Mouse (Mus musculus) cerebellum, postnatal 14 days (tissue): ENCODE measurements around the gene Abraxas1.

ENCODE experiments used
- DNase-seq, 2 experiments: peaks; one replicate each; pipeline ENCODE4 v3.0.0; 2021; ENCODE audit warnings: mixed read lengths in 2 of 2

Abraxas1 gene

GRCm38 (mm10) chr5:100820483-100821184 lies at the start of gene Abraxas1:
Gene Abraxas1 (minus strand): TSS chr5:100820965.
- peak; percentile 85 to 90 for DNase-seq

GRCm38 (mm10) chr5:100869197-100869895 lies 48.6 kb upstream of the Abraxas1 start:
- no peak for DNase-seq

- DNase-seq = no peak
These were observed 45.4 kb upstream of the Abraxas1 start for GRCm38 (mm10) chr5:100866183-100866582.

GRCm38 (mm10) chr5:100864438-100864837 lies 43.7 kb upstream of the Abraxas1 start:
- DNase-seq = no peak

GRCm38 (mm10) chr5:100863091-100863490 lies 42.3 kb upstream of the Abraxas1 start:
- DNase-seq = no peak

GRCm38 (mm10) chr5:100861811-100862210 lies 41.0 kb upstream of the Abraxas1 start:
- no peak for DNase-seq

DNA sequence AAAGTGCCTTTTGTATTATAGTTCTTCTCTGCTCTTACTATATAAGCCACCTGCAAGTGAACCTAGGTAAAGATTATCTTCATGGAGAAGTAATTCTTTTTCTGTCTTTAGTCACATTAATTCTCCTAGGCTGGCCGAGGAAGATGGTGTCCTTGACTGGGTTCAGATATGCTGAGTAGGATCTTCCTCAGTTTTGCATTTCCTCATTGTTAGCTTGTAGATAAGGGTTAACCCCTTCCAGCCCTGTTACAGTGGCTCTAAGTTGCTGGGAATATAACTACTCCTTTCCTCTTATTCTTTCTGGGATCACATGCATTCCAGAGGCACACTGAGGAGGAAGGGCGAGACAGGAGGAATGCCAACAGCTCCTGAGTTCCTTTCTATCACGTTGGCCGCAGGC lies 40.4 kb upstream of the Abraxas1 start:
- DNase-seq = no peak

DNA sequence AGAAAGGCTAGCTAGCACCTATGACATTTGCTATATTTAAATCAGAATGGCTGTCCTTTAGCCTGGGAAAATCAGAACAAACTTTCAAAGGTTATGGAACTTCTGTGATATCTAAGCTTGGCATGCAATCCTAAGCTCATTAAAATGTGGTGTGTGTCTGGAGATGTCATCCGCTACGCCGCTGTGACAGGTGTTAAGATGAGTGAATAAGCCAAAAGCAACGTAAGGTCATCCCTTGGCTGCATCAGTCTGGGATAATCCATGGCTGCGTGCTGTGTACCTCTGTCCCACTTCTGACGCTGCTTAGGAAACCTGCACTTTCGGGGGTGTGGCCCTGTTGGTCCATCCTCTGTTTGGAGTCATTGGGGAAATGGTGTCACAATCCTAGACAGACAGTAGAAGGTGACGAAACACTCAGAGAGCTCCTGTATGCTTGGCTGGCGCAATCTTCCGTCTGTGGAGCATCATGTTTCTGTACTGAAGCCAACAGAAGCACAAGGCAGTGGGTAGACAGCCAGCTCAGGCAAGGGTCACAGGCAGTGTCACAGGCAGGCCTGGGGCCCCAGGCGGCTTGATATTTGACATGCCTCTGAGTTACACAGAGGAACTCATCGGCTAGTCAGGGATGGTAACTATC lies 39.8 kb upstream of the Abraxas1 start:
- DNase-seq = peak; percentile 12 to 13

GRCm38 (mm10) chr5:100856552-100856951 lies 35.8 kb upstream of the Abraxas1 start:
- no peak for DNase-seq

DNA sequence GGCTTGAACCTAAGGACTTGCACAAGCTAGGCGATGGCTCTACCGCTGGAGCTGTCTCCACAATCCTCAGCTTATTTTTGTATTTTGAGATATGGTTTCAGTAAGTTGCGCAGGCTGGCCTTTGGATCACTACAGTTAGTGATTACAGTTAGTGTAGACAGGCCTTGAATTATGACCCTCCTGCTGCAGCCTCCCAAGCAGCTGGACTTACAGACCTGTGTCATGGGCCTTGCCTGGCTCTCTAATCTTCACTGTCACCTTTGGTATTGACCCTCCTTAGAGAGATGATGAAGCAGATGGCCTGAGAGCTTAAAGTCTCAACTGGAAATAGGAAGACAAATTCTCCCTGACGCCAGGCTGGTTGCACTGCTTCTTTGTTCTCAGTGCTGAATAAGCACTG lies 33.2 kb upstream of the Abraxas1 start:
- DNase-seq = no peak

- no peak for DNase-seq
These were observed 26.4 kb upstream of the Abraxas1 start for GRCm38 (mm10) chr5:100847143-100847542.

DNA sequence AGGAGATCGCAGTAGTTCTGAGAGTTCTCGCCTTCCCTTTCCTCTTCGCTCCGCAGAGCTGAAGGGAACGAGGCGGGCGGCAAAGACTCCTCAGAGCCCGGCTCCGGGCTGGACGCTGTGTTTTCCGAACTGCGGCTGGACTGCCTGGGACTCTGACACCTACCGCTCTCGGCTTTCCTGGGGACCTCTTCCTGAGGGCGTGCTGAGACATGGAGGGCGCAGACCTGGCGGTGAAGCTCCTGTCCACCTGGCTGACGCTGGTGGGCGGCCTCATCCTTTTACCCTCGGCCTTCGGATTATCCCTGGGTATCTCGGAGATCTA lies 25.8 kb upstream of the Abraxas1 start:
- no peak for DNase-seq

DNA sequence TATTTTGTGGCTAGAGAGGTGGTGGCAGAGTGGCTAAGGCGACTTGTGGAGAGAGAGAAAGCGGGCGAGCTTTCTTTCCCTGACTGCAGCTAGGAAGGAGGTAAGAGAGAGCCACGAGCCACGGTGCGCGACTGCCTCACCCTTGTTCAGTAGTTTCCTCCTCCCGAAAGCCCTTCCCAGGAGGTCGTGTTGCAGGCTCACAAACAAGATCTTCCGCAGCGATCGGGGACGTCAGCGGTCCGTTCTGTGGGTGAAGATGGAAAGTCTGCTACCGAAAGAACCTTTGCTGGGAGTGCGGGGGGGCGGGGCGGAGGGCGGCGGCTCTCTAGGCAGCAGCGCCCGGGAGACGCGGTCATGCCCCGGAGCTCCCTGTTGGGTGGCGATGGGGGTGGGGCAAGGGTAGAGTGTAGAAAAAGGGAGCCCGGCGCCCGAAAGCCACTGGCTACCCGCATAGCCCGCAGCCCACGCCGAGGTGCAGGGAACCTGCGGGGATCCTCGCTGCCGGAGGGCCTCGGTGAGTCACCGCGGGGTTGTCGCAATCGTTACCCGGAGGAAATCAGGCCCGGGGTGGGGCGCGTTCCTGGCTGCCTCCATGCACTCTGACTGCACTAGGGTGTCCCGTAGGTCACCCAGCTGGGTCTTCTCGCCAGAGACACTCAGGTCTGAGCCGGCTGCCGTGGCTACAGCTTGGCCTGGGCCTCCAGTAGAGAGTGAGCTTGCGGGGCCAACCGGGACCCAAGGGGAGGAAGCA lies 25.3 kb upstream of the Abraxas1 start:
- peak; percentile 28 to 36 for DNase-seq

DNA sequence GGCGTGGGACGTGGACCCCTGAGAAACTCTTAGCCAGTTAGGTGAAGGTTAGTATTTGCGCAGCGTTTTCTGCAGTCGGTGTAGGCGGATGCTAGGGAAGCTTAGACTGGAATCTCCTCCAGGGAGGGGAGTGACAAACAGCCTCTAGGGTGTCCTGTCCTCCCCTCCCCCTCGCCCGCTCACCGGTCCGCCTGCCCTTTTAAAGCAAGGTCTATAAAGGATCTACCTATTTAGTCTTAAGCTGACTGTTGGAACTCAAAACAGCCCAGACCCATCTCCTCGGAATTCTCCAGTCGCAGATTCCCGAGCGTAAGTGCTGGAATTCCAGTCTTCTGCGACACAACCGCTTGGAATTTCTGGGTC lies 24.7 kb upstream of the Abraxas1 start, which contains the start of gene Gpat3:
Gpat3 (plus strand) TSS at position 229 of the 363 bp plus-strand sequence.
- peak in 1 of 2 experiments; percentile 34 for DNase-seq

DNA sequence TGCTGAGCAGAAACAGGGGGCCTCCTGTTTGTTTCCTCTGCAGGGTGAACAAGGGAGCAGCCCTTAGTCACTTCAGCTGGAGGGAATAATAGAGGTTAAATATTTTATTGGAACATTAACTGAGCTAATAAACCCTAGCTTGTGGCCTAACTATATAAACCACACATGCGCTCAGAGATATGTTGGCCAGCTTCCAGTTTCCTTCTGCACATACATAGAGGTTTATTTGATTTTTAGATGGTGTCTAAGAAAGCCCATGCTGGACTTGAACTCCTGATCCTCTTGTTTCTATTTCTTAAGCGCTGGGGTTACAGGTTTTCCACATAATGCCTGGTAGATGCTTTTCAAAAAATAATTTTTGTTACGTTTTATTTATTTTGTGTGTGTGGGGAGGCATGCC lies 23.7 kb upstream of the Abraxas1 start:
- DNase-seq = no peak

DNA sequence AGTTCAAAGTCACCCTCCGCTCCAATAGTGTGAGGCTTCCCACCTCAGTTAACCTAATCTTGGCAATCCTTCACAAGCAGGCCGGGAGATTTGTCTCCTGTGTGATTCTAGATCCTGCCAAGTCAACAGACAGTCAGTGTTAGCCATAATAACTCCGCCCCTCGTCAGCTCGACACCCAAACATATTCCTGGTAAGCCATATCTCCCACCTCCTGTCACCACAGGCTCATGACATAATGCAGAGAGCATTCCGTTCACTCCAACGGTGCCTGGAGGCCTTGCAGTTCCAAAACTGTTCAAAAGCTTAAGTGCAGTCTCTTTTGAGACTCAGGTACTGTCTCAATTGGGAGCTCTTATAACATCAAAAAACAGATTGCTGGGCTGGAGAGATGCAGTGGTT lies 17.1 kb upstream of the Abraxas1 start:
- no peak for DNase-seq

DNA sequence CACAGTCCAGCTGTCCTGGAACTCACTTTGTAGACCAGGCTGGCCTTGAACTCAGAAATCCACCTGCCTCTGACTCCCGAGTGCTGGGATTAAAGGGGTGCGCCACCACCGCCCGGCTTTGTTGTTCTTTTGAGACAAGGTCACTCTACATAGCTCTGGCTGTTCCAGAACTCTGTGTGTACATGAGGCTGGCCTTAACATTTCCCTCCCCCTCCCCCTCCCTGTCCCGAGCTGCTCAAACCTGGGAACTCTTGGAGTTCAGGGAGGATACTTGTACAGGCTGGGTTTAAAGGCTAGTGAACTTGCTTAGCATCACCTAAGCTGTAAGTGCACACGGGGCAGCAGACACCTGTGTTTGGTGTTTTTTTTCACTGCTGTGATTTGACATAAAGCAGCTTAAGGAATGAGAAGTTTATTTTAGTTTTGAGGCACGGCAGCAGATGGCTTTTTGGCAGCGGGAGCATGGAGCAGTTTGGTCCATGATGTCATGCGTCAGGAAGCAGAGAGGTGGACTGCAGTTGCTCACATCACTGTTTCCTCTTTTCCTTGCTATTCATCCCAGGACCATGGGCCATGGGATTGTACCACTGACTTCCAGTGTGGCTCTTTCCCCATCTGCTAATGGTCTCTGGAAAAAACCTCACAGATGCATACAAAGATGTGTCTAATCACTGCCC lies 15.2 kb upstream of the Abraxas1 start:
- DNase-seq = no peak

DNA sequence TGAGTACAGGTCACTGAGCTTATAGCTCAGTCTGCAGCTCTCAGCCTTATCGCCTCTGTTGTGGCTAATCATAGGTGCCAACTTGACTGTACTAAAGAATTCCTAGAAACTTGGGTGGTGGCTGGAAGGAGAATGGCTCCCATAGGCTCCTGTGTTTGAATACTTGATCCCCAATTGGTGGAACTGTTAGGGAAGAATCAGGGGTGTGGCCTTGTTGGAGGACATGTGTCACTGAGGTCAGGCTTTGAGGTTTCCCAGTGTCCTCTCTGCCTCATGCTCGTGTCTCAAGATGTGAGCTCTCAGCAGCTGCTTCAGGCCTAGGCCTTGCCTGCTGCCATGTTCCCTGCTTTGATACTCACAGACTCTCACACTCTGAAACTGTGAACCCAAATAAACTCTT lies 13.1 kb upstream of the Abraxas1 start:
- DNase-seq = no peak

DNA sequence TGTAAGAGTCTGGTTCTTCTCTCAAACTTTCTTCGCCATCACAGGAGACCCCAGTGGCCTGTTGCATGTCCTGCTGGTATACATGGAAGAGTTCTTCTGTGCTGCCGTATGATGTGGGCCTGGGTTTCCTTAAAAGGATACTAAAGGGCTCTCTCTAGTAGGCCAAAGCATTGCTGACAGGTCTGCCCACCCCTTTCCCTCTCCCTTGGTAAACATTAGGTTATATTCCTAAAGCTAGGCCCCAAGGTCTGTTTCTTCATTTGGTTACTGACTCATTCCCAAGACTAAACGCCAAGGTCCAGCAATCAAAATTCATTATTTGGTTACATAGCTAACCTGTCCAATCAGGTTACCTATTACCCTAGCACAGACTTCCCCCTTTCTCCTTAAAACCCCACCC lies 11.9 kb upstream of the Abraxas1 start:
- DNase-seq = no peak

GRCm38 (mm10) chr5:100828701-100829100 lies 7.9 kb upstream of the Abraxas1 start:
- DNase-seq = no peak

- DNase-seq = no peak
These were observed 5.8 kb upstream of the Abraxas1 start for GRCm38 (mm10) chr5:100826531-100826930.

- peak in 1 of 2 experiments; percentile 10 for DNase-seq
These were observed 5.2 kb upstream of the Abraxas1 start for GRCm38 (mm10) chr5:100825975-100826374.

GRCm38 (mm10) chr5:100822826-100823225 lies 2.1 kb upstream of the Abraxas1 start:
- no peak for DNase-seq
